Mouse (Mus musculus): Measurements from ENCODE around the gene Gm10100.
"Not testable (repeated sequence)": the region's sequence is repeated elsewhere in the genome, so short reads cannot be mapped to it uniquely, and the experiment has no call there.

GRCm38 (mm10) chr10:77752312-77752711 lies 26.0 kb downstream of the Gm10100 start:
- not testable (repeated sequence) for TF ChIP-seq GATA1 (IDR thresholded peaks at IDR 0.05; ENCODE audit: low read depth, low read length); MEF2A (IDR thresholded peaks at IDR 0.05; ENCODE audit: extremely low read depth, insufficient replicate concordance, low read depth, low read length, poor library complexity, severe bottlenecking); SIN3A (IDR thresholded peaks at IDR 0.05; ENCODE audit: low read length); MAFK (IDR thresholded peaks at IDR 0.05; ENCODE audit: borderline replicate concordance, low read depth, low read length); POLR2A (IDR thresholded peaks at IDR 0.05; ENCODE audit: control insufficient read depth in 1 of 2, insufficient read depth in 1 of 2, low read depth in 1 of 2, low read length in 2 of 2, poor library complexity in 1 of 2); TCF12 (IDR thresholded peaks at IDR 0.05; ENCODE audit: low read depth, low read length)
- TF ChIP-seq CTCF (IDR thresholded peaks at IDR 0.05 in 2 of 3, conservative IDR thresholded peaks at IDR 0.05 in 1 of 3; ENCODE audit: control insufficient read depth in 1 of 3, insufficient read depth in 1 of 3, low read depth in 2 of 3, low read length in 3 of 3, poor library complexity in 1 of 3, severe bottlenecking in 1 of 3): peak; percentile 13 to 68 (median 56); a peak in 5 of 6 replicates

All from MEL (cell line).